Mouse (Mus musculus) retina, embryonic 14.5 days (tissue): ENCODE data around the gene Pitpnm1.
"Not testable (repeated sequence)": the region's sequence is repeated elsewhere in the genome, so short reads cannot be mapped to it uniquely, and the experiment has no call there.

Source experiments
- DNase-seq: peaks from one replicate; pipeline ENCODE4 v3.0.0-alpha.2; 2015; ENCODE audit warnings: low spot score

The Pitpnm1 gene

GRCm38 (mm10) chr19:4099837-4100717 lies at the start of gene Pitpnm1:
Gene Pitpnm1 (plus strand): TSS chr19:4099998.
- DNase-seq = peak; percentile 76

DNA sequence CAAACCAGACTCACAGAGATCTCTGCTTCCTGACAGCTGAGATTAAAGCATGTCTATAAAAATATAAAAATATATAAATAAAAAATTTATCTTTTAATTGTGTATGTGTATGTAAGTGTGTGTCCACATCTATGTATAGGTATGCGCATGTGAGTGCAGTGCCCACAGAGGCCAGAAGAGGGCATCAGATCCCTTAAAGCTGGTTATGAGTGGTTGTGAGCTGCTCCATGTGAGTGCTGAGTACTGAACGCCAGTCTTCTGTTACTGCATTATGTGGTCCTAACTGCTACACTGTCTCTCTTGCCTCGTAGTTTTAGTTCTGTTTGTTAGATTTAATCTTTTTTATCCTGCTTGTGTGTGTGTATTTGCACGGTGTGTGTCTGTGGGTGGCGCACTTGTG lies 48.8 kb upstream of the Pitpnm1 start:
- DNase-seq = no peak

DNA sequence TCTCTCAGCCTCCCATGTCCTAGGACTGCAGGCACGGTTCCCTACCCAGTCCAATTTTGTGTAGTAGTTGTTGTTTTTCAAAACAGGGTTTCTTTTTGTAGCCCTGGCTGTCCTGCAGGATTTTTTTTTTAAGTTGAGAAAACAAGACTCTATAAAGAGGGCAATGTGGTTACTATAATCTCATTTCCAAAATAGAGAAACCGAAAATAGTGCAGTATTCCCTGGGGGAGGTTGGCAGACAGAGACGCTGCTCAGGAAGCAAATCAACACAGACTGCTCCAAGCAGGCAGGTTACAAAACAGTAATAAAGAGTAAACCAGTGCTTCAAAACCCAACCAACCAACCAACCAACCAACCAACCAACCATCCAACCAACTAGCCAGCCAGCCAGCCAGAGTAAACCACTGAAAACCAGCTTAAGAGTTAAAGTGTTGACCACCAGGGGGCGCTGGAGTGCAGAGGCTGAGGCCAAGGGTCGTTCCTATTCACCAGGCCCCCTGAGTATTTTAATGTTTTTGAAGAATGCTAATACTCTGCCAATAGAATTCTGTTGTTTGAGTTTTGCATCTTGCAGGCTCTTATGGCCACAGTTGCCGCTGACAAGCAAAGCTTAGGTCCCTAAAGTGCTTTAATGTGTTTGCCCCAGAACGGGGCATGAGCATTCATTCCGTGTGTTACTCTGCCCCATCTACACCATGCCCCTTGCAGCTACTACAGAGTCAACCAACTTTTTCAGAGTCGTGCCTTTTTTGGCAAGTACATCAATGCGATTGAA lies 47.9 kb upstream of the Pitpnm1 start:
- peak; percentile 88 for DNase-seq

- DNase-seq = no peak
Observed at GRCm38 (mm10) chr19:4052516-4053030, 47.2 kb upstream of the Pitpnm1 start.

- DNase-seq = no peak
Observed at GRCm38 (mm10) chr19:4054613-4055012, 45.2 kb upstream of the Pitpnm1 start.

DNA sequence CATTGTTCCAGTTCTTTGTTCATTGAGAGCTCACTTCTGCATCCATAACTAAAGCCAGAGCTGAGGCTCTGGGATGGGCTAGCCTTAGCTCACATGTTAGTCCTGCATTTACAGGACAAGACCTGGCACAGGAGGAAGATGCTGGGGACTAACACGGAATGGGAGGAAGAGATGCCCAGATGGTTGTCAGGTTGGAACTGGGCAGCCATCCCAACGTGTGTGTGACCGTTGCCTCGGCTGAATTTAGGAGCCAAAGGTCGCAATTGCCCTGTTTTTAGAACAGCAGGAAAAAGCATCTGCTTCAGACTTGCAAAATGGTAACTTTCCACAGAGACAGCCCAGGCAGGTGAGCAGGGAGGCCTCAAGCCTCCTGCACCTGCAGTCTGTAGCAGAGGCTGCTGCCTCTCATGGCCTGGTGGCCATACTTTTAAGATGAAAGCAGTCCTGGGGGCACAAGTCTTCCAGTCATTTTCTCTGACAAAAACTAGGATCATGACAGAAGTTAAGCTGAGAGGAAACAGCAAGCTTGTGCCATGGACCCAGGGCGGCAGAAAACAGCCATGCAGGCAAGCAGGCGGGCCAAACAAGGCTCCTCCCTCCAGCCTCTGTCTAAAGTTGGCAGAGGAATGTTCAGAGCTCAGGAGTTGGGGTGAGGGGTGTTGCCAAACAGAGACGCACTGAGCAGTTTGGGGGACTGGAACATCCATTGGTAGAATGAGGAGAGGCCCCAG lies 44.4 kb upstream of the Pitpnm1 start:
- DNase-seq = no peak

GRCm38 (mm10) chr19:4055947-4056693 lies 43.7 kb upstream of the Pitpnm1 start:
- DNase-seq = no peak

DNA sequence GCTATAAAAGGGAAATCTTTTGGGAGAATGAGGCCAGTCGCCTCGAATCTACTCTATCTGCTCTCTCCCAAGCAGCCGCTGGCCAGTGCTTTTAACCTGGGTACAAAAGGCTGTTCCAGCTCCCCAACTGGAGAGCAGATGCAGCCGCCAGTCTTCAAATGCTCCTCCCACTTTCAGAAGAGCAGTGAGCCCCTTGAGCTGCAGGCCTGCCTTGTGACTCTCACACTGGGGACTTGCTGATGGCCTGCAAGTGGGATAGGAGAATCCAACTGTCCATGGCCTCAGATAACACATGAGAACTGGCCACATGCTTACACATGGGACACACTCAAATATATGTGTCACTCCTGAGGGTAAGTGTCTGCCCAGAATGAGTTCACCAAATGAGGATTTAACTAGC lies 43.1 kb upstream of the Pitpnm1 start:
- DNase-seq = no peak

DNA sequence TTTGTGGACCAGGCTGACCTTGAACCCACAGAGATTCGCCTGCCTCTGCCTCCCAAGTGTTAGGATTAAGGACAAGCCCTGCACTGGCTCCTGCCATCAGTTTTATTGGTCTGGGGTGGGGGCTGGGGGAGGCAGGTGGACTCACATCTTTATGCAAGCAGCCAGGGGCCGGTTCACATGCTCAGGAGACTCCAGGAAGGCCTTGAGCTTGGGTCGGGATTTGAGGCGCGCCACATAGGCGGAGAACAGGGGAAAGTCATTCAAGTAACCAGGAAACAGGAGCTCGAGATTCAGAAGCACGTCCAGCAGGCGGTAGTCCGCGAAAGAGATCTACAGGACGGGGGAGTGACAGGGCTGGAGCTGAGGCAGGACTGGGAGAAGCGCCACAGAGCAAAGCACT lies 42.4 kb upstream of the Pitpnm1 start:
- DNase-seq = no peak

DNA sequence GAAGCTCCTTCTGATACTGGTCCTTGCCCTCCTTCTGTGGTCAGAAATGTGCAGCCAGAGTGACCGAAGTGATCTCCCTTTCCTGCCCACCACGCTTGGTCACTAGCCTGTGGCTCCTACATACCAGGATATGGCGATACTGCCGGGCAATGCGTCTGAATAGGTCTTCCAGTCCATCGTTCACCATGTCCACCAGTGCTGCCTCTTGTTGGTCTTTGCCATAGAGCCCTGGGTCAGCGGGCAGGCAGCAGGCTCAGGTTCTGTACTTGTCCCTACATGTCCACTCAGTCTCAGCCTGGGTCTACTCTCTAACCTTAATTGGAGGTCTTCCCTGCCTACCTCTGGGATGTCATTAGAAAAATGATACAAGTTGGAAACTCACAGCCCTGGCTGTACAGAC lies 41.8 kb upstream of the Pitpnm1 start:
- no peak for DNase-seq

DNA sequence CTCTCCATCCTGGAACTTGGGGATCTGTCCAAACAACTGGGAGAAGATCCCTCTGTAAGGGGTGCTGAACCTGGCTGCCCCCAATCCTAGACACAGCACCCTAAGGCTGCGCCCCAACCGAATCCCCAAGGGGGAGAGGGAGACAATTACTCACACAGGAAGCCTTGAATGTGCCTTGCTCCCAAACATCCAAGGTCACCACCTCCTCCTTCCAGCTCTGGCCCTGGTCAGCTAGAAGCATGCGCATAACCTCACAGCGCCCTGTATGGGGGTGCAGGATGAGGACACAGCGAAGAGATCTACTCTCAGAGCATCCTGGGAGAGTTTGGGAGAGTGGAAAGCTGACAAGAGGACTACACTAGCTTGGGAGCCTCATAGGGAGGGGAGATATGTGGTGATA lies 41.2 kb upstream of the Pitpnm1 start:
- DNase-seq = no peak

DNA sequence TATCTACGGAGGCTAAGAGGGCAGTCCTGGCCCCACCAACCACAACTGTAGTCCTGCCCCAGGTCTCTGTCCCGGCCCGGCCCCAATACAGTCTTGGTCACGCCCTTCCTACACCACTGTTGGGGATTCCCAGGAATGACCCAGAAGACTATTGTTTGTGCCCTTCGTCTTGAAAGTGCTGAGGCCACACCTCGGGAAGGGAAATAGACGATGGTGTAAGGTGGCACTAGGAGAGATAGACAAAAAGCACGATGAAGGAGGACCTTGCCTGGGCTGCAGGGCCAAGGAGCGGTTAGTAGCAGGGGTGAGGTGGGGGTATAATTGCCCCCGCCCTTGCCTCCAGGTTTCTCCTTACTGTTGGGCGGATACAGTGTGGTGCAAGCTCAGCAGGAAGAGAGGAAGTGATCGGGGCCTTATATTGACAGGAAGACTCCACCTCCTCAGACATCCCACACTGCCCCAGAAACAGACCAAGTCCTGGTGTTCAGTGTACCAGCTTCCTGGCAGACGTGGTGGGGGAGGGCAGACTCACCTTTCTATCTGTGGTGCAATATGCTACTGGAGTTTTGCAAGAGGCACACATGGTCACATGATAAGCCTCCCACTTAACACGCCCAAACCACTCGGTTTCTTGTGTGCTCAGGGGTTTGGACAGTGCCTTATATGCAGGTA lies 40.6 kb upstream of the Pitpnm1 start, which contains the start of gene Gstp3:
Gstp3 (minus strand) TSS at position 501 of the 672 bp plus-strand sequence.
- no peak for DNase-seq

DNA sequence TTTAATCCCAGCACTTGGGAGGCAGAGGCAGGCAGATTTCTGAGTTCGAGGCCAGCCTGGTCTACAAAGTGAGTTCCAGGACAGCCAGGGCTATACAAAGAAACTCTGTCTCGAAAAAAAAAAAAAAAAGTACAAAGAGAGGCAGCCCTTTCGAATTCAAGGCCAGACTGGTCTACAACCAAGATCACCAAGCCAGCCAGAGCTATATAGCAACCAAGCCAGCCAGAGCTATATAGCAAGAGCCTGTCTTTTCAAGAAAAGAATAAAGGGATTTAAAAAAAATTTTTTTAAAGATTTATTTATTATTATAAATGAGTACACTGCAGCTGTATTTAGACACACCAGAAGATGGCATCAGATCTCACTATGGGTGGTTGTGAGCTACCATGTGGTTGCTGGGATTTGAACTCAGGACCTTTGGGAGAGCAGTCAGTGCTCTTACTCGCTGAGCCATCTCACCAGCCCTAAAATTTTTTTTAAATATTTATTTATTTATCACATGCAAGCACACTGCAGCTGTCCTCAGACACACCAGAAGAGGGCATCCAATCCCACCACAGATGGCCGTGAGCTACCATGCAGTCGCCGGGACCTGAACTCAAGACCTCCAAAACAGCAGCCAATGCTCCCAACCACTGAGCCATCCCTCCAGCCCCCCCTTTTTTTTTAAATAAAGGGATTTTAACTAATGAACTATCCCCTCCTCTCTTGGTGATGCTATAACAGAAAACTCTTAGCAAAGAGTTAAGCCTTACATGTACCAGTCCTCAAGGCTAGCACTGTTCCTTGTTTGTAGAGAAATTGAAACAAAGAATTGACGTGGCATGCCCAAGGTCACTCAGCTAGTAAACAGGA lies 39.5 kb upstream of the Pitpnm1 start:
- DNase-seq = not testable (repeated sequence)

DNA sequence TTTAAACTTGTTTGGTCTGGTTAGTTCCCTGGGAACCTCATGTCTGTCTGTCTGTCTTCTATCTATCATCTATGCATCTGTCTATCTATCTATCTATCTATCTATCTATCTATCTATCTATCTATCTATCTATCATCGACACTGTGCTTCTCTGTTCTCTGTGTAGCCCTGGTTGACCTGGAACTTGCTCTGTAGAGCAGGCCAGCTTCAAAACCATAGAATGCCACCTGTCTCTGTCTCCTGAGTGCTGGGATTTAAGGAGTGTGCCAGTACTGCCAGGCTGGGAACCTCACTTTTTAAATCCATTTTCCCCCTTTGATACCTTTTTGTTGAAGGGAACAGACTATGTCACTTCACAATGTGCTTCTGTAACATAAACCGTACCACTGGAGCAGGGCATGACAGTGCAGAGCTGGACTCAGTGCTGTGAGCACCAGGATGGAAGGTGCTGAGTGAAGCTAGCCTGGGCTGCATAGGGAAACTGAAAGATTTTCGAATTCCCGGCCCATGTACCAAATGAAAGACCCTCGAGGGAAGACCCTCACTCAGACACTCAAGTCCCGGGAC lies 38.8 kb upstream of the Pitpnm1 start:
- DNase-seq = no peak

DNA sequence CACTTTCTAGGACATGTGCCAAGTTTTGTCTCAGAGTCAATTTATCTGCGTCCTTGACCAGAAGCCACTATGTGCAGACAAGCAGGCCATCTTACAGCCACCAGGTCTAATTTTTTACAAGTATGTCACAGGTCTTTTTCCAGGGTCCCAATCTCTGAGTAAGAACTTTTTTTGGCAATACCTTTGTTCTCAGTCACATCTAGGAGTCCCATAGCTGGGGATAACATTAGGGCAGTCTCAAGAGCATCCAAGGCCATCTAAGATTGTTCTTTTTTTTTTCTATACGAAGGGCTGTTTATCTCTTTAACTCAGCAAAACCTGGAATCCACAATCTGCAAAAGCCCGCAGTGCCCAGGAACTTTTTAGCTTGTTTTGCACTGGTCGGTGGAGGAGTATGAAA lies 36.4 kb upstream of the Pitpnm1 start:
- DNase-seq = not testable (repeated sequence)

- DNase-seq = not testable (repeated sequence)
Observed at GRCm38 (mm10) chr19:4064501-4064900, 35.3 kb upstream of the Pitpnm1 start.

- DNase-seq = no peak
Observed at GRCm38 (mm10) chr19:4066280-4066679, 33.5 kb upstream of the Pitpnm1 start.

DNA sequence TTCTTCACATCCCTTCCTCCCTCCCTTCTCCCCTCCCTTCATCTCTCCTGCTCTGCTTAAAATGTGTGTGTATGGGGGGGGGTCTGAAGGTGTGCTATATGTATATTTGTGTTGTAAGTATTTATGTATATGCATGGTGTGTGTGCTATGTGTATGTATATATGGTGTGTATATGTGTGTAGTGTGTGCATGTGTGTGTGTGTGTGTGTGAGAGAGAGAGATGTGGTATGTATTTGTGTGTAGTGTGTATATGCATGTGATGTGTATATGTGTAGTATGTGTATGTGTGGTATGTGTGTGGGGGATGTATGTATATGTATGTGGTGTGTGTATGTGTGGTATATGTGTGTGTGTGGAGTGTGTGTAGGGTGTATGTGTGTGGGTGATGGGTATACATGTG lies 32.9 kb upstream of the Pitpnm1 start:
- no peak for DNase-seq

GRCm38 (mm10) chr19:4068242-4068641 lies 31.6 kb upstream of the Pitpnm1 start:
- not testable (repeated sequence) for DNase-seq
